Mouse (Mus musculus) heart, postnatal 0 days (tissue): ENCODE results near the gene Bola1.

ENCODE experiments used
- CTCF ChIP-seq: IDR thresholded peaks from 2 replicates; pipeline ENCODE4 v1.5.1; 2016; ENCODE audit warnings: antibody characterized with exemption, control low read depth, low read depth
- EP300 ChIP-seq: IDR thresholded peaks from 2 replicates; pipeline ENCODE4 v1.6.1; 2016; ENCODE audit warnings: antibody characterized with exemption, low read depth

DNA sequence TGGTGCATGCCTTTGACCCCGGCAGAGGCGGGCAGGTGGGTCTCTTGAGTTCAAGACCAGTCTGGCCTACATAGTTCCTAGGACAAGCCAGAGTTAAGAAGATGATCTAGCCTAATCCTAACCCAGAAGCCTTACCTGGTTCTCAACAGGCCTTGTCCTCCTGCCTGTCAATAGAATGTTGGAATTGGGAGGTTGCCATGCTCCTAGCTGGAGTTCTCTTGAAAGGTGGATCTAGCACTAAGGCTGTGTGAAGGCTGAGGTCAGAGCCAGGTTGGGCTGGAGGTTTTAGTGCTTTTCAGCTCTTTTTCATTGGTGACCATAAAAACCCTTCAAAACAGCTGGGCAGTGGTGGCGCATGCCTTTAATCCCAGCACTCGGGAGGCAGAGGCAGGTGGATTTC is 41.1 kb downstream of the Bola1 start:
- TF ChIP-seq CTCF: no peak
- TF ChIP-seq EP300: no peak
